Mouse (Mus musculus) midbrain, postnatal 0 days (tissue): ENCODE results near the gene Cox11. TPM values are rescaled to one million over a fixed set of nuclear protein-coding genes. Genes with fewer than 3 reads are reported as not detected.
A peak's percentile ranks its signal among the peaks of the same experiment; 100 is the strongest.

Experiments used
- ATAC-seq: fragments of 200-750 bp; cut with Nextera tagmentation; 2 replicates; pipeline ENCODE4 v1.8.0; 2017; ENCODE audit warnings: moderate number of reproducible peaks, mild to moderate bottlenecking, moderate TSS enrichment, moderate library complexity; ENCODE audit not compliant: low FRiP score
- DNase-seq: peaks from one replicate; pipeline ENCODE4 v3.0.0-alpha.2; 2015; ENCODE audit warnings: low spot score
- H3K27ac ChIP-seq: fragments of 300-500 bp; sonication (generic); 2 replicates; pipeline ENCODE4 v1.5.1; 2014; ENCODE audit warnings: low read depth, mild to moderate bottlenecking, low read length, mixed read lengths
- H3K27me3 ChIP-seq: fragments of 300-500 bp; sonication (generic); 2 replicates; pipeline ENCODE4 v1.6.1; 2014; ENCODE audit warnings: low read length, control low read depth, mixed read lengths; ENCODE audit not compliant: insufficient read depth
- H3K36me3 ChIP-seq: fragments of 300-500 bp; sonication (generic); 2 replicates; pipeline ENCODE4 v1.6.1; 2014; ENCODE audit warnings: low read length, control low read depth, mixed read lengths; ENCODE audit not compliant: insufficient read depth
- H3K4me1 ChIP-seq: fragments of 300-500 bp; sonication (generic); 2 replicates; pipeline ENCODE4 v1.6.1; 2014; ENCODE audit warnings: mild to moderate bottlenecking, control low read depth, antibody characterized with exemption, low read length, mixed read lengths; ENCODE audit not compliant: insufficient read depth
- H3K4me2 ChIP-seq: fragments of 300-500 bp; sonication (generic); 2 replicates; pipeline ENCODE4 v1.6.1; 2014; ENCODE audit warnings: low read depth, mild to moderate bottlenecking, low read length, mixed read lengths; ENCODE audit not compliant: poor library complexity, severe bottlenecking
- H3K4me3 ChIP-seq: fragments of 300-500 bp; sonication (generic); 2 replicates; pipeline ENCODE4 v1.5.1; 2014; ENCODE audit warnings: low read depth, mild to moderate bottlenecking, low read length, moderate library complexity
- H3K9ac ChIP-seq: fragments of 300-500 bp; sonication (generic); replicated peaks from 2 replicates; pipeline ENCODE4 v1.6.1; 2014; ENCODE audit warnings: mild to moderate bottlenecking, low read length, moderate library complexity, mixed read lengths; ENCODE audit not compliant: poor library complexity, severe bottlenecking
- H3K9me3 ChIP-seq: fragments of 300-500 bp; sonication (generic); 2 replicates; pipeline ENCODE4 v1.6.1; 2016; ENCODE audit warnings: low read length, control low read depth
- CTCF ChIP-seq: IDR thresholded peaks from 2 replicates; pipeline ENCODE4 v1.5.1; 2016; ENCODE audit warnings: antibody characterized with exemption, mild to moderate bottlenecking
- WGBS: fragments of 180-500 bp; shearing (Covaris S2); extraction: QIAGEN DNeasy Blood & Tissue Kit; methylation state at CpG from one replicate; pipeline ENCODE4 v1.1.7; 2014; 5-methylcytosine and 5-hydroxymethylcytosine counted together
- polyA plus RNA-seq: library from polyadenylated mRNA; unstranded; fragments of >200 nt; fragmentation: Nextera tagmentation; extraction: Ambion mirVana; gene quantifications from 2 replicates; pipeline ENCODE4 v1.2.1, GENCODE M21; 2015
- total RNA-seq: library from RNA; depleted of rRNA; stranded (reverse); fragments of >200 nt; gene quantifications from 2 replicates; pipeline ENCODE4 v1.2.3, GENCODE M21; 2014

The Cox11 gene
- total and polyA plus RNA-seq, 2 experiments from 2014 or later = 23.6 to 42.0 TPM

DNA sequence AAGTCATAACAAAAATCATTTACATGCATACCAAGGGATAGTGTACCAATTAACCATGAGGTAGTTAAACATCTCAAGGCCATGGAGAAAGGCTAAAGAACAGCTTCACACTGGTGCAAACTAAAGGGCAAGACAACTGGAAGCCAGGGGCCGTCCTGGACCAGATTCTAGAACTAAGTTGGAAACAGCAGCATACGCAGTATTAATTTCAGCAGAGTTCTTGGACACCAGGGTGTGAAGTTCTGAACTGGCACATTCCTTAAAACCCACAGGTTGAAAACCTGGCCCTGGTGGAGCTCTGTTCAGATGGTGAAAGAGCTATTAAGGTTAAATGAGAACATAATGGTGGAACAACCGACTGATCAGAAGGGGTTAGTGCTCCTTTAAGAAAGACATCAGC lies 3.3 kb upstream of the Cox11 start:
- Histone ChIP-seq H3K36me3 (no peaks in the 10 kb centered on the region), H3K4me2 (no peak overlapping the region), H3K9ac (no peak overlapping the region), H3K9me3 (no peaks in the 10 kb centered on the region), H3K4me3 (no peak overlapping the region), H3K27me3 (no peaks in the 10 kb centered on the region), H3K4me1 (0 out of 2 replicates have a peak, but pooled peaks cover 2% of the 10 kb centered on the region), H3K27ac (no peak overlapping the region)
- DNase-seq = no peak
- TF ChIP-seq CTCF = no peak
- 85% methylated on average over 3 of the region's 3 CpGs for WGBS
- no peak for ATAC-seq

DNA sequence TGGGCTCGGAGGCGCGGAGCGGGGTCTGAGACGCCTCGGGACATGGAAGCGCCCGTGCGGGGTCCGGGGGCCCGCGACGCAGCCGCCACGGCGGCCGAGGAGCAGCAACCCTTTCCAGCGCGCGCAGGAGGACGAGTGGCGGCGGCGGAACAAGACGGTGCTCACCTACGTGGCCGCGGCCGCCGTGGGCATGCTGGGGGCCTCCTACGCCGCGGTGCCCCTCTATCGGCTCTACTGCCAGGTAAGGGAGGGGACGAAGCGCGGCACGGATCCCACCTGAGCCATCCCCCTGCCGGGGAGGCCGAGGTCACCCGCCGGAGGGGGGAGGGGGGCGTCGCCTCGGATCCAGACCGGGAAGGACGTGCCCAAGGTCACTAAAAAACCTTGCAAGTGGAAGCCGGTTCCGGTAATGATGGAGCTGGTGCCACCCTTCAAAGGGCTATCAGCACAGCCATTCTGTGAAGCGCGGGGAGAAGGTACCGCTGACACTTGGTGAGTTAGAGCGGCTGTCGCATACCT lies 398 bp downstream of the Cox11 start:
- Histone ChIP-seq H3K27me3 (no peaks in the 10 kb centered on the region), H3K9ac (peak overlapping the region; percentile 100), H3K4me3 (peak overlapping the region; percentile 97), H3K4me2 (peak overlapping the region; percentile 62), H3K36me3 (no peaks in the 10 kb centered on the region), H3K9me3 (no peaks in the 10 kb centered on the region), H3K27ac (peak overlapping the region; percentile 98), H3K4me1 (0 out of 2 replicates have a peak, but pooled peaks cover 3% of the 10 kb centered on the region)
- no peak; the same call in 1 of the 2 replicates for ATAC-seq
- WGBS = 2% methylated on average over 42 of the region's 54 CpGs
- DNase-seq = peak; percentile 28
- TF ChIP-seq CTCF = no peak

DNA sequence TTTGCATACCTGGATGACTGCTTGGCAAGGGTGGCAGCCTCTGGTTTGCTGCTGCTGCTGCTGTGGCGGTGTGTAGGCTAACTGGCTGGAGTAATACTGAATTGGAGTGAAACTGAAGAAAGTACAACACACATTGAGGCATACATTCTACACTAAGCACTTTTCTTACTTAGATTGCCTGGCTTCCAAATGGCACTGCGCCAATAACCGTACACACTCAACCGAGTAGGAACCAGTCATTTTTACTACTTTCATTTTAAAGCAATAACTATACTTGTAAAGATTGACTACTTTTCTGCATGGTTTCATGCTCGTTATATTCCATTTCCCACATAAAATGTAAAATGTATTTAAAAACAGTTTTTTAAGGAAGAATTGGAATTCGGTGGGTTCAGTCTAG lies 11.8 kb downstream of the Cox11 start:
- ATAC-seq (no peak), DNase-seq (no peak)
- no peak for TF ChIP-seq CTCF
- Histone ChIP-seq H3K9me3 (no peaks in the 10 kb centered on the region), H3K4me2 (no peak overlapping the region), H3K36me3 (peaks cover 28% of the 10 kb centered on the region), H3K9ac (no peak overlapping the region), H3K27me3 (no peaks in the 10 kb centered on the region), H3K4me1 (no peaks in the 10 kb centered on the region), H3K4me3 (no peak overlapping the region), H3K27ac (no peak overlapping the region)
- 91% methylated on average over 6 of the region's 6 CpGs for WGBS

DNA sequence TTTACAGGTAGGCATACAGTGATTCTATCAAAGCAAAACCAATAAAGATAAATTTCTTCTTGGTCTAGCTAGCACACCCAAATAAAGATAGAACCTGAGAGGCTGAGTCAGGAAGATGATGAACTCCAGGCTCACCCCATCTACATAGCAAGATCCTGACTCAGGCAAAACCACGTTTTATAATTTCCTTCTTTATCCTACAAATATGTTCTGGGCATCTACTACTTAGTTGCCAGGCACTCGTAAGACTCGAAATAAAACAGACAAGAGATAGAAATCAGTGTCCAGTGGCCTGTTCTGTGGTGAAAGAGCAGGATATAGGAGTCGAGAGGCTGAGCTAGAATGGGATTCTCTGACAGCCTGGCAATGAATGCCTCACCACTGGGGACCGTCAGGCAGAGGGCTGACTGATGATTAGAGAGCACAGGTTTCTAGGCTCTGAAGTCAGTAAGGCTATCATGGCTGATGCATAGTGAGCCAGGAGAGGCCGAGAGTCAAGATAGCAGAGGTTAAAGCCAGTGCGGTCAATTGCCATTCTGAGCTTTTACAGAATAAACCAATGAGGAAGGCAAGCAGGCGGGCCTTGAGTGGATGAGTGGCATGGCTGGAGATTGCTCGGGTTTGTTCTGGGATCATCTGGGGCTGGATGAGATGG lies 12.4 kb downstream of the Cox11 start:
- WGBS = 82% methylated on average over 9 of the region's 9 CpGs
- no peak overlapping the region for H3K9ac ChIP-seq

DNA sequence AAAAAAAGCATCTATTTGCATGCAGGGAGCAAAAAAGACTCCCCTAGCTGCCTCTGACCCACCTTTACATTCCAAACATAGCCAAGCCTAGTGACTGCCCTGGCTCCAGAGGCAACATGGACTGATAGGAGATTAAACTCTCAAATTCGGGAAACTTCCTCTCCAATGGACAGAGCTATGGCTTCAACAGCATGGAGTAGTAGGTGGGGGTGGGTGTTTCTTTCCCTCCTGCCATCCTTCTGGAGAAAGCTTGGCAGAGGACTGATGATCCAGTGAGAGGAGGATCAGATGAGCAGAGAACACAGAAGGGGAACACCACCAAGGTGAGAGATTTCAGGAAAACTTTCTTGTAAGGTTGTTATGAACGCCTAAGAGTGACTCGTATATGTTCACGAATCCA lies 14.6 kb downstream of the Cox11 start:
- DNase-seq (no peak), ATAC-seq (no peak)
- Histone ChIP-seq H3K4me1 (no peaks in the 10 kb centered on the region), H3K4me3 (no peak overlapping the region), H3K36me3 (peaks cover 28% of the 10 kb centered on the region), H3K9ac (no peak overlapping the region), H3K4me2 (no peak overlapping the region), H3K9me3 (no peaks in the 10 kb centered on the region), H3K27me3 (no peaks in the 10 kb centered on the region), H3K27ac (no peak overlapping the region)
- WGBS = 90% methylated on average over 4 of the region's 4 CpGs
- TF ChIP-seq CTCF = no peak

More for the DNA sequence above, 12.4 kb downstream of the Cox11 start:
- H3K4me3 ChIP-seq = no peak overlapping the region
- H3K36me3 ChIP-seq = peaks cover 26% of the 10 kb centered on the region
- H3K4me2 ChIP-seq = no peak overlapping the region
- no peak for TF ChIP-seq CTCF
- H3K9me3 ChIP-seq = no peaks in the 10 kb centered on the region
- DNase-seq (no peak), ATAC-seq (no peak)
- no peak overlapping the region for H3K27ac ChIP-seq
- no peaks in the 10 kb centered on the region for H3K27me3 ChIP-seq
- H3K4me1 ChIP-seq = no peaks in the 10 kb centered on the region

DNA sequence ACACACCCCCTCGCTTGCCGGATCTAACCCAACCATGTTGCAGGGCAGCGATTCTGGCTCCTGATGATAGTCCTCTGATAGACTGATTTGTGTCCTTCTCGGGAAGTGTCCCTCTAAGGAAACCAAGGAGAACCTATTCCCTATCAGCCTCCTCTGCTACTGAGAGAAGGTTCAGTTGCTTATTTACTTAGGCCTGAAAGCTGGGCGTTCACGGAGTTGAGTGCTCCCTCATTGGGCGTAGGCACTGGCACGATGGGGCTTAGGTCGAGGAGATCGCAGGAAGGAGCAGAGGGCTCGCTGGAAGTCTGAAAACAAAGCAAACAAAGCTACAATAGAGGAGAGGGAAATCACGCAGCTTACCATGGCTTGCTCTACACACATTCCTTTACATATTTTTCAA lies 19.6 kb downstream of the Cox11 start:
- TF ChIP-seq CTCF = no peak
- H3K9me3 ChIP-seq = no peaks in the 10 kb centered on the region
- no peak overlapping the region for H3K4me2 ChIP-seq
- peaks cover 13% of the 10 kb centered on the region for H3K36me3 ChIP-seq
- WGBS = 90% methylated on average over 12 of the region's 12 CpGs
- no peak for DNase-seq
- H3K4me1 ChIP-seq = no peaks in the 10 kb centered on the region
- H3K27me3 ChIP-seq = no peaks in the 10 kb centered on the region
- no peak overlapping the region for H3K4me3 ChIP-seq
- no peak for ATAC-seq
- H3K27ac ChIP-seq = no peak overlapping the region
- no peak overlapping the region for H3K9ac ChIP-seq
